Mouse (Mus musculus): ENCODE results near the gene Drd4.

Drd4 gene

GRCm38 (mm10) chr7:141337716-141338416, 46.1 kb downstream of the Drd4 start:
- DNase-seq: no peak

- peak; percentile 27 for DNase-seq
Measured at GRCm38 (mm10) chr7:141338576-141339131, 46.8 kb downstream of the Drd4 start, which contains the start of gene Eps8l2. Eps8l2 (plus strand) TSS chr7:141338880.

GRCm38 (mm10) chr7:141339215-141339920, 47.6 kb downstream of the Drd4 start:
- no peak for DNase-seq

GRCm38 (mm10) chr7:141340023-141340422, 48.2 kb downstream of the Drd4 start:
- no peak for DNase-seq

- no peak for DNase-seq
Measured at GRCm38 (mm10) chr7:141340476-141340875, 48.7 kb downstream of the Drd4 start.

- DNase-seq: no peak
Measured at GRCm38 (mm10) chr7:141341689-141342226, 50.0 kb downstream of the Drd4 start.

GRCm38 (mm10) chr7:141343230-141343629, 51.4 kb downstream of the Drd4 start:
- DNase-seq: no peak

GRCm38 (mm10) chr7:141343696-141344095, 51.9 kb downstream of the Drd4 start:
- no peak for DNase-seq

- no peak for DNase-seq
Measured at GRCm38 (mm10) chr7:141344787-141345186, 53.0 kb downstream of the Drd4 start.

Data from retina, postnatal 1 day (tissue).